Mouse (Mus musculus): ENCODE data around the gene Mta1. TPM values are rescaled to one million over a fixed set of nuclear protein-coding genes. Genes with fewer than 3 reads are reported as not detected.
A peak's percentile ranks its signal among the peaks of the same experiment; 100 is the strongest.

Mta1 gene
- polyA plus RNA-seq, 1 experiment from 2014 or later = 4.9 TPM

DNA sequence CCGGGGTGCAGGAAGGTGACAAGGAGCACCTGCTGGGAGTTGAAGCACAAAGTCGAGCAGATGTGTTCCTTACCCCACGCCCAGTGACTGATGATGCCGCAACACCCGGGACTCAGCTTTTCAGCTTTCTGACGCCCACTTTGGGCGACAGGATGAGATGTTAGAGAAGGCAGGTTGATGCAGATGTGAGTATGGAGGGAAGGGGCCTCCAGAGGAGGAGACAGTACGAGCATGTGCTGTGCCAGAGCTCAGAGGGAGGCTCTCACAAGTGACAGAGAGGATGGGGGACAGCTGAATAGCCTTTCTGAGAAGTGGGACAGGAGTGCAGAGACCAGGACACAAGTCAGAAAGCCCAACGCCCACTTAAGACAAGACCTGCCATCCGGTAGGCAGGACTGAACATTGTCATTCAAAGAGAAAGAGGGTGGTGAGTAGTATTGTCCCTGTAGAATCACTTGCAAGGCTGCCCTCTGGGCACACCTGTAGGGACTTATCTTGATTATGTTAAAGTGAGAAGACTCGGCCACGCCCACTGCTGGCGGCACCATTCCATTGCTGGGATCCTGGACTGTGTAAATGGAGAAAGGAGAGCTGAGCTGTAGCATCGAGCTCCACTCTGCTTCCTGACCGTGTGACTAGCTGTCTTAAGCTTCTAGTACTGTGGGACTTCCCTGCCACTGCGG lies 16.9 kb downstream of the Mta1 start:
- no peaks in the 10 kb centered on the region for H3K9me3 ChIP-seq (ENCODE audit: control insufficient read depth, low read length)
- TF ChIP-seq EP300 (optimal IDR thresholded peaks at IDR 0.05) (no peak), CTCF (IDR thresholded peaks at IDR 0.05; ENCODE audit: low read depth) (0 out of 2 replicates have a peak, but pooled peaks have one; percentile 18)
- WGBS = 72% methylated on average over 16 of the region's 16 CpGs
- no peak overlapping the region for H3K27ac ChIP-seq (replicated peaks)
- ATAC-seq (ENCODE audit: low FRiP score, low TSS enrichment) (no peak), DNase-seq (ENCODE audit: low spot score) (peak; percentile 51)
- no peak overlapping the region for H3K4me3 ChIP-seq (ENCODE audit: low read depth, low read length)
- H3K36me3 ChIP-seq (ENCODE audit: control insufficient read depth, insufficient read depth, low read length) = peaks cover 22% of the 10 kb centered on the region; the same call in 1 of the 2 replicates
- no peaks in the 10 kb centered on the region for H3K4me1 ChIP-seq (replicated peaks; ENCODE audit: control insufficient read depth, insufficient read depth)
- no peak overlapping the region for H3K4me2 ChIP-seq (replicated peaks; ENCODE audit: low read depth)
- H3K27me3 ChIP-seq (ENCODE audit: control insufficient read depth, insufficient read depth, low read length) = no peaks in the 10 kb centered on the region
- no peak overlapping the region for H3K9ac ChIP-seq (ENCODE audit: low read length)

DNA sequence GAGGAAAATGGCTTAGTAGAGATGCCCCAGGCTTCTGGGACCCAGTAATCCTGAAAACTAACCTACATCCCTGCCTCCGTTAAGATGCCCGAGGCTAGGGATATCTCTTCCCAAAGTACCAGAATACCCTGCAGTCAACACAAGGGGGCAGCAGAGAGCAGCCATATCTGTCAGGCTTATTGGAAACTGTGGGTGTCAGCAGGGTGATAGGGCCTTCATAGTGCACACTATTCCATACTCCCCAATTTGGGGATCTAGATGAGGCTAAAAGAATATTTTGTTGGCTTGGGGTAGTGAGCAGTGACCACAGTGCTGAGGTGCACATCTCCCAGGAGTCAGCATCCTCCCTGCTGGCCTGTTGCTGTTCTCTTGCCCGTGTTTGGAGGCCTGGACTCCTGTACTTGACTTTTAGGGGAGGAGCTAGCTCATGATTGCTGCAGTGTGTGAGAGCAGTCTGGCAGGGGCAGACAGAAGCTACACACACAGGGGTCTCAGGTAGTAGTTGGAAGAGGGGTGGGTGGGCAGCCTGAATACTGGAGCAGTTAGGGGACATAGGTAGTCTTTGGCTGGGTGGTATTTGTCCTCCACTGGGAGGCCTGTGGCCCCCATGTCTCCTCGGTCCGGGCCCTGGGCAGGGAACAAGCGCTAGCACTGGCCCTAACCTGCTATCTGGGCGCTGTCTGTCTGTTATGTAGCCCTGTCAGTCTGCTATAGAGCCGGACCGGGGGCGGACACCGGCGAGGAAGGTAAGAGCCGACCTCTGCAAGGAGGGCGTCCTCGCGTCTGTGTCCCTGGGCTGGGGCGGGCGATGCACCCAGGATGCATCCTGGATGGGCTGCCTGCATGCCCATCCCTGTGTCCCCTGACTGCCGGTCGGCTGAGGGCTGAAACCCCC lies 21.7 kb downstream of the Mta1 start:
- Histone ChIP-seq H3K36me3 (ENCODE audit: control insufficient read depth, insufficient read depth, low read length) (peaks cover 47% of the 10 kb centered on the region), H3K9ac (ENCODE audit: low read length) (no peak overlapping the region), H3K4me2 (replicated peaks; ENCODE audit: low read depth) (no peak overlapping the region), H3K9me3 (ENCODE audit: control insufficient read depth, low read length) (no peaks in the 10 kb centered on the region), H3K27ac (replicated peaks) (no peak overlapping the region), H3K27me3 (ENCODE audit: control insufficient read depth, insufficient read depth, low read length) (no peaks in the 10 kb centered on the region), H3K4me3 (ENCODE audit: low read depth, low read length) (no peak overlapping the region), H3K4me1 (replicated peaks; ENCODE audit: control insufficient read depth, insufficient read depth) (no peaks in the 10 kb centered on the region)
- ATAC-seq (ENCODE audit: low FRiP score, low TSS enrichment) (peak; percentile 71; the same call in 1 of the 2 replicates), DNase-seq (ENCODE audit: low spot score) (peak; percentile 84)
- WGBS = 84% methylated on average over 17 of the region's 20 CpGs
- no peak for TF ChIP-seq EP300 (optimal IDR thresholded peaks at IDR 0.05)
- peak; percentile 97 for TF ChIP-seq CTCF (IDR thresholded peaks at IDR 0.05; ENCODE audit: low read depth)

DNA sequence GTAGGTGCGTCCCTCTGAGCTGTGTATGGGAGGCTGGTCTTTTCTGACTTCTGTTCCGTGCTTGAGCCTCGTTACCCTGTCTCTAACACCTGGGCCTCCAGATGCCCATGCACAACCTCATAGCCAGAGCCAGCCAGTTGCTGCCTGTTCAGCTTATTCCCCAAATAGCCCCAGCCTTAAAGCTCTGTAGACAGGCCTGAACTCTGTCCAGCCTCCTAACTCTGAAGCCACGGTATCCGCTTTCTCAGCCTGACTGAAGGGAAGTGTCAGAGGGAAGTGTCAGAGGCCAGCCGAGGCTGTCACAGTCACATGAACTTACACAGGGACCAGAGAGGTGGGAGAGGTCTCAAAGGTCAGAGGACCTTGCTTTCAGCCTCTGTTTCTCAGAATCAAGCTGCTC lies 26.6 kb downstream of the Mta1 start:
- Histone ChIP-seq H3K4me3 (ENCODE audit: low read depth, low read length) (no peak overlapping the region), H3K36me3 (ENCODE audit: control insufficient read depth, insufficient read depth, low read length) (peaks cover 56% of the 10 kb centered on the region), H3K9ac (ENCODE audit: low read length) (no peak overlapping the region), H3K4me2 (replicated peaks; ENCODE audit: low read depth) (no peak overlapping the region), H3K9me3 (ENCODE audit: control insufficient read depth, low read length) (no peaks in the 10 kb centered on the region), H3K27me3 (ENCODE audit: control insufficient read depth, insufficient read depth, low read length) (no peaks in the 10 kb centered on the region), H3K4me1 (replicated peaks; ENCODE audit: control insufficient read depth, insufficient read depth) (no peaks in the 10 kb centered on the region), H3K27ac (replicated peaks) (no peak overlapping the region)
- DNase-seq (ENCODE audit: low spot score) = no peak
- WGBS = 81% methylated on average over 6 of the region's 6 CpGs
- no peak for ATAC-seq (ENCODE audit: low FRiP score, low TSS enrichment)
- TF ChIP-seq CTCF (IDR thresholded peaks at IDR 0.05; ENCODE audit: low read depth) (no peak), EP300 (optimal IDR thresholded peaks at IDR 0.05) (no peak)

DNA sequence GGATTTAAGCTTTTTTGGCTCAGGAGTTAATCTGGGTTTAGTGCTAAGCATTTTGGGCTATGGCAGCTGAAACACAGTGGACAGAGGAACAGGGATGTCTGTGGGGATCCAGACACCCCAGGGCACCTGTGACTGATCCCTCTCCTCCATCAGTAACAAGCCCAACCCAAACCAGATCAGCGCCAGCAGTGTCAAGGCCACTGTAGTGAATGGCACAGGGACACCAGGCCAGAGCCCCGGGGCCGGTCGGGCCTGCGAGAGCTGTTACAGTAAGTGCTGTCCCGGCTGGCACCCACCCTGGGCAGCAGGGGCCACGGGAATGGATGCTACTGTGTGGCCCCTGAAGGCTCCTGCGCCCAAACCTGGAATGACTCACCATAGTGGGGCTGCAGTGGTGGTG lies 32.7 kb downstream of the Mta1 start:
- H3K4me1 ChIP-seq (replicated peaks; ENCODE audit: control insufficient read depth, insufficient read depth) = peaks cover 3% of the 10 kb centered on the region; the same call in 1 of the 2 replicates
- WGBS = 93% methylated on average over 8 of the region's 8 CpGs
- no peak overlapping the region for H3K27ac ChIP-seq (replicated peaks)
- DNase-seq (ENCODE audit: low spot score) = no peak
- H3K4me2 ChIP-seq (replicated peaks; ENCODE audit: low read depth) = no peak overlapping the region
- ATAC-seq (ENCODE audit: low FRiP score, low TSS enrichment) = no peak
- peaks cover 56% of the 10 kb centered on the region for H3K36me3 ChIP-seq (ENCODE audit: control insufficient read depth, insufficient read depth, low read length)
- H3K9ac ChIP-seq (ENCODE audit: low read length) = no peak overlapping the region
- no peaks in the 10 kb centered on the region for H3K27me3 ChIP-seq (ENCODE audit: control insufficient read depth, insufficient read depth, low read length)
- TF ChIP-seq CTCF (IDR thresholded peaks at IDR 0.05; ENCODE audit: low read depth) (no peak), EP300 (optimal IDR thresholded peaks at IDR 0.05) (no peak)
- no peak overlapping the region for H3K4me3 ChIP-seq (ENCODE audit: low read depth, low read length)
- no peaks in the 10 kb centered on the region for H3K9me3 ChIP-seq (ENCODE audit: control insufficient read depth, low read length)

DNA sequence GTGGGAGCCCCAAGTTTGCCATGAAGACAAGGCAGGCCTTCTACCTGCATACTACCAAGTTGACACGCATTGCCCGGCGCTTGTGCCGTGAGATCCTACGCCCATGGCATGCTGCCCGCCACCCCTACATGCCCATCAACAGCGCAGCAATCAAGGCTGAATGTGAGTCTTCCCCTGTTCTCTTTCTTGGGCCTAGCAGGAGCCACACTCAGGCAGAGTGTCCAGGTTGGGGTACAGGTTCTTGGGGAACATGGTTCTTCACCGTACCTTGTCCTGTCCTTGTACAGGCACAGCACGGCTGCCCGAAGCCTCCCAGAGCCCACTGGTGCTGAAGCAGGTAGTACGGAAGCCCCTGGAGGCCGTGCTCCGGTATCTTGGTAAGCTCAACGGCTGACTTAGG lies 33.5 kb downstream of the Mta1 start:
- 96% methylated on average over 14 of the region's 14 CpGs for WGBS
- DNase-seq (ENCODE audit: low spot score) (no peak), ATAC-seq (ENCODE audit: low FRiP score, low TSS enrichment) (no peak)
- TF ChIP-seq EP300 (optimal IDR thresholded peaks at IDR 0.05) (no peak), CTCF (IDR thresholded peaks at IDR 0.05; ENCODE audit: low read depth) (no peak)
- Histone ChIP-seq H3K4me3 (ENCODE audit: low read depth, low read length) (no peak overlapping the region), H3K27ac (replicated peaks) (no peak overlapping the region), H3K9ac (ENCODE audit: low read length) (no peak overlapping the region), H3K4me1 (replicated peaks; ENCODE audit: control insufficient read depth, insufficient read depth) (peaks cover 3% of the 10 kb centered on the region; the same call in 1 of the 2 replicates), H3K36me3 (ENCODE audit: control insufficient read depth, insufficient read depth, low read length) (peaks cover 56% of the 10 kb centered on the region), H3K27me3 (ENCODE audit: control insufficient read depth, insufficient read depth, low read length) (no peaks in the 10 kb centered on the region), H3K4me2 (replicated peaks; ENCODE audit: low read depth) (no peak overlapping the region), H3K9me3 (ENCODE audit: control insufficient read depth, low read length) (no peaks in the 10 kb centered on the region)

All from stomach, postnatal 0 days (tissue).